Mouse (Mus musculus) heart, adult 2 months (tissue): ENCODE measurements around the gene Rarres1. TPM values are rescaled to one million over a fixed set of nuclear protein-coding genes. Genes with fewer than 3 reads are reported as not detected.

Experiments
- DNase-seq, 2 experiments: peaks; one replicate each; pipeline ENCODE4 v3.0.0; 2021
- H3K27ac ChIP-seq: fragments of 200-600 bp; 2 replicates; pipeline ENCODE4 v1.8.1; 2022
- H3K27me3 ChIP-seq: fragments of 200-500 bp; 2 replicates; pipeline ENCODE4 v1.6.1; 2012; ENCODE audit warnings: mild to moderate bottlenecking, low read length, inconsistent platforms, mixed read lengths; ENCODE audit not compliant: control insufficient read depth, insufficient read depth
- H3K36me3 ChIP-seq: fragments of 200-500 bp; 2 replicates; pipeline ENCODE4 v1.6.1; 2012; ENCODE audit warnings: low read length, inconsistent platforms; ENCODE audit not compliant: control insufficient read depth, insufficient read depth
- H3K4me1 ChIP-seq: fragments of 200-500 bp; 2 replicates; pipeline ENCODE4 v1.6.1; 2011; ENCODE audit warnings: low read length; ENCODE audit not compliant: control insufficient read depth, insufficient read depth
- H3K4me3 ChIP-seq: fragments of 200-600 bp; 2 replicates; pipeline ENCODE4 v1.8.1; 2022
- H3K79me2 ChIP-seq: fragments of 200-500 bp; replicated peaks from 2 replicates; pipeline ENCODE4 v1.6.1; 2012; ENCODE audit warnings: mild to moderate bottlenecking, inconsistent platforms, low read length, moderate library complexity, mixed read lengths; ENCODE audit not compliant: control insufficient read depth, insufficient read depth
- H3K9ac ChIP-seq: fragments of 200-500 bp; 2 replicates; pipeline ENCODE4 v1.6.1; 2012; ENCODE audit warnings: low read depth, mild to moderate bottlenecking, control low read depth, inconsistent platforms, low read length, mixed read lengths
- CTCF ChIP-seq: fragments of 200-600 bp; IDR thresholded peaks from 2 replicates; pipeline ENCODE4 v1.8.1; 2022; ENCODE audit warnings: antibody characterized with exemption, mild to moderate bottlenecking, moderate library complexity
- EP300 ChIP-seq: fragments of 200-500 bp; IDR thresholded peaks from 2 replicates; pipeline ENCODE4 v1.6.1; 2011; ENCODE audit warnings: low read depth, low read length, control low read depth; ENCODE audit not compliant: insufficient read depth
- POLR2A ChIP-seq: fragments of 200-500 bp; IDR thresholded peaks from 2 replicates; pipeline ENCODE4 v1.6.1; 2011; ENCODE audit warnings: mild to moderate bottlenecking, low read depth, low read length, control low read depth; ENCODE audit not compliant: insufficient read depth
- WGBS: fragments of 180-500 bp; shearing (Covaris S2); methylation state at CpG from one replicate; pipeline ENCODE4 v1.1.7; 2018; 5-methylcytosine and 5-hydroxymethylcytosine counted together
- intact Hi-C: fragments of 180-260 bp; cut with DNase I; formaldehyde crosslinking; loops from one replicate; pipeline ENCODE4 v1.15.1; 2025
- polyA plus RNA-seq: library from polyadenylated mRNA; depleted of rRNA; stranded (reverse); fragments of >200 nt; gene quantifications from 2 replicates; pipeline ENCODE4 v1.2.3, GENCODE M21; 2012
- total RNA-seq, 2 experiments: library from RNA; stranded (reverse); gene quantifications; 2 replicates each; pipeline ENCODE4 v1.2.3; 2021

Gene Rarres1
- total and polyA plus RNA-seq, 3 experiments: 0.70 to 1.0 (median 0.89) TPM

GRCm38 (mm10) chr3:67520568-67521143 lies 5.3 kb upstream of the Rarres1 start:
- H3K9ac ChIP-seq: no peak overlapping the region
- WGBS: 87% methylated on average over 5 of the region's 5 CpGs
- H3K27me3 ChIP-seq: no peaks in the 10 kb centered on the region; the same call in 1 of the 2 replicates
- no peak for DNase-seq
- no peaks in the 10 kb centered on the region for H3K4me1 ChIP-seq
- H3K27ac ChIP-seq: no peak overlapping the region
- no peak overlapping the region for H3K4me3 ChIP-seq
- H3K36me3 ChIP-seq: no peaks in the 10 kb centered on the region
- no peaks in the 10 kb centered on the region for H3K79me2 ChIP-seq
- intact Hi-C loops: no loop called here
- TF ChIP-seq POLR2A: no peak
- TF ChIP-seq EP300: no peak

GRCm38 (mm10) chr3:67514801-67515273 lies 486 bp downstream of the Rarres1 start:
- no peak overlapping the region; the same call in 1 of the 2 replicates for H3K27ac ChIP-seq
- peak overlapping the region; percentile 54 for H3K4me3 ChIP-seq
- TF ChIP-seq POLR2A: no peak
- no peak for TF ChIP-seq EP300
- no peak for TF ChIP-seq CTCF
- H3K79me2 ChIP-seq: no peaks in the 10 kb centered on the region
- peak; percentile 34 to 35 for DNase-seq
- intact Hi-C loops: no loop called here
- peaks cover 3% of the 10 kb centered on the region; the same call in 1 of the 2 replicates for H3K27me3 ChIP-seq
- WGBS: 5% methylated on average over 40 of the region's 40 CpGs
- no peaks in the 10 kb centered on the region for H3K36me3 ChIP-seq
- no peaks in the 10 kb centered on the region; the same call in 1 of the 2 replicates for H3K4me1 ChIP-seq
- H3K9ac ChIP-seq: peak overlapping the region; percentile 66

- no peaks in the 10 kb centered on the region; the same call in 1 of the 2 replicates for H3K4me1 ChIP-seq
- intact Hi-C loops: loop anchor here (1.0 to 2.0 kb wide), 2 partner anchors 55 to 532 kb away; no protein-coding TSS in a partner anchor
- peak; percentile 94 for TF ChIP-seq CTCF
- TF ChIP-seq EP300: no peak
- TF ChIP-seq POLR2A: no peak
- no peak overlapping the region for H3K9ac ChIP-seq
- DNase-seq: peak; percentile 62 to 70
- no peak overlapping the region for H3K27ac ChIP-seq
- H3K36me3 ChIP-seq: no peaks in the 10 kb centered on the region
- H3K79me2 ChIP-seq: no peaks in the 10 kb centered on the region
- WGBS: 2% methylated on average over 5 of the region's 5 CpGs
- peaks cover 3% of the 10 kb centered on the region; the same call in 1 of the 2 replicates for H3K27me3 ChIP-seq
- H3K4me3 ChIP-seq: no peak overlapping the region
These were observed 2.5 kb downstream of the Rarres1 start for GRCm38 (mm10) chr3:67512807-67513206.

- intact Hi-C loops: no loop called here
- Histone ChIP-seq H3K27ac (no peak overlapping the region), H3K79me2 (no peaks in the 10 kb centered on the region), H3K27me3 (peaks cover 3% of the 10 kb centered on the region; the same call in 1 of the 2 replicates), H3K9ac (no peak overlapping the region), H3K4me3 (no peak overlapping the region), H3K4me1 (no peaks in the 10 kb centered on the region), H3K36me3 (no peaks in the 10 kb centered on the region)
- WGBS: 80% methylated on average over 10 of the region's 10 CpGs
- no peak for TF ChIP-seq CTCF
- no peak for TF ChIP-seq POLR2A
- no peak for TF ChIP-seq EP300
- no peak for DNase-seq
These were observed 7.0 kb downstream of the Rarres1 start for GRCm38 (mm10) chr3:67508216-67508892.

DNA sequence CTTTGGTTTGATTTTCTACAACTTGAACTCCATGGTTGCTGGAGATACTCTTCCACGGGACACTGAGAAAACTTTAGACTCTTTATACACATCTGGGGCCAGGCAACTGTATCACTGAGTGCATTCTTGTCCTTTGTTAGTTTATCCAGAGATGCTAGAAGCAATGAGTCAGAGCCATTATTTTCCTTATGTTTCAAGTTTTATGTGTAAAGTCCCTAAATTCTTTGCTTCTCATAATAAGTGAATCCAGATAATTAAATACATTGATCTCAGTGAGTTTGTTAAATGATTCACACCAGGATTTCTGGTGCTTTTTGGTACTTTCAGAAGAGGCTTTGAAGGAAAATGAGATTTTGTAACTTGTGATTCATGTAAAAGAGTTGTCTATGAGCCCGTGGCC lies 10.0 kb downstream of the Rarres1 start:
- no peaks in the 10 kb centered on the region for H3K36me3 ChIP-seq
- DNase-seq: no peak
- intact Hi-C loops: no loop called here

GRCm38 (mm10) chr3:67503878-67504277 lies 11.4 kb downstream of the Rarres1 start:
- Histone ChIP-seq H3K4me3 (no peak overlapping the region), H3K9ac (no peak overlapping the region), H3K27me3 (peaks cover 3% of the 10 kb centered on the region; the same call in 1 of the 2 replicates), H3K4me1 (no peaks in the 10 kb centered on the region), H3K79me2 (no peaks in the 10 kb centered on the region), H3K36me3 (no peaks in the 10 kb centered on the region), H3K27ac (no peak overlapping the region)
- intact Hi-C loops: no loop called here
- TF ChIP-seq CTCF (no peak), POLR2A (no peak), EP300 (no peak)
- no peak for DNase-seq
- 12% methylated on average over 3 of the region's 3 CpGs for WGBS

More for the DNA sequence above, 10.0 kb downstream of the Rarres1 start:
- WGBS: 86% methylated on average over 2 of the region's 2 CpGs
- no peak for TF ChIP-seq CTCF
- TF ChIP-seq POLR2A: no peak
- no peak for TF ChIP-seq EP300
- no peak overlapping the region for H3K4me3 ChIP-seq
- H3K4me1 ChIP-seq: no peaks in the 10 kb centered on the region
- H3K79me2 ChIP-seq: no peaks in the 10 kb centered on the region
- no peak overlapping the region for H3K27ac ChIP-seq
- no peak overlapping the region for H3K9ac ChIP-seq
- H3K27me3 ChIP-seq: peaks cover 3% of the 10 kb centered on the region; the same call in 1 of the 2 replicates
